ENCODE assay signal across 8 mouse cellular contexts in genomic region chr11:68623871-68624258, GRCm38 (mm10). TPM values are rescaled to one million over a fixed set of nuclear protein-coding genes. Genes with fewer than 3 reads are reported as not detected.
DNase-seq lines count a peak whose midpoint lies in the region; ATAC-seq and TF ChIP-seq lines count a peak whose summit lies in the region.

No protein-coding gene starts in this region.

- peak overlapping the region; percentile 86 for H3K27ac ChIP-seq in kidney, postnatal 0 days
- no peak overlapping the region for H3K27ac ChIP-seq in forebrain, embryonic 13.5 days
- H3K27ac ChIP-seq in limb, embryonic 10.5 days, result peak overlapping the region; percentile 75
- H3K27ac ChIP-seq in neural tube, embryonic 14.5 days (ENCODE audit: low read depth, low read length), result no peak overlapping the region

- H3K9me3 ChIP-seq in kidney, postnatal 0 days (replicated peaks; ENCODE audit: low read length), result no peaks in the 10 kb centered on the region
- no peaks in the 10 kb centered on the region for H3K9me3 ChIP-seq in forebrain, embryonic 13.5 days (replicated peaks)
- H3K9me3 ChIP-seq in limb, embryonic 10.5 days (replicated peaks), result no peaks in the 10 kb centered on the region
- no peaks in the 10 kb centered on the region for H3K9me3 ChIP-seq in neural tube, embryonic 14.5 days (ENCODE audit: control insufficient read depth, low read length)

- WGBS in kidney, postnatal 0 days, result 3% methylated on average over 5 of the region's 5 CpGs
- 5% methylated on average over 5 of the region's 5 CpGs for WGBS in forebrain, embryonic 13.5 days
- WGBS in limb, embryonic 10.5 days, result 1% methylated on average over 5 of the region's 5 CpGs
- 5% methylated on average over 5 of the region's 5 CpGs for WGBS in neural tube, embryonic 14.5 days

- DNase-seq in kidney, postnatal 0 days (ENCODE audit: low spot score), result no peak
- DNase-seq in kidney, adult 18-20 months, result no peak
- no peak for DNase-seq in limb, embryonic 10.5 days (ENCODE audit: low spot score)
- DNase-seq in frontal cortex, postnatal 14 days (ENCODE audit: low spot score in 2 of 2), result no peak
- no peak for DNase-seq in left cerebral cortex, adult 18-20 months (ENCODE audit: low spot score in 2 of 2)
- no peak for DNase-seq in cerebellum, adult 11-12 months

- peak overlapping the region; percentile 51 for H3K4me2 ChIP-seq in kidney, postnatal 0 days (ENCODE audit: low read length)
- H3K4me2 ChIP-seq in forebrain, embryonic 13.5 days, result peak overlapping the region; percentile 53
- H3K4me2 ChIP-seq in neural tube, embryonic 14.5 days (ENCODE audit: low read depth, low read length), result peak overlapping the region; percentile 42

- H3K9ac ChIP-seq in kidney, postnatal 0 days (ENCODE audit: low read depth, low read length), result no peak overlapping the region
- H3K9ac ChIP-seq in forebrain, embryonic 13.5 days, result 0 out of 2 replicates have a peak overlapping the region, but pooled peaks have one; percentile 40
- peak overlapping the region; percentile 25; the same call in 1 of the 2 replicates for H3K9ac ChIP-seq in neural tube, embryonic 14.5 days (replicated peaks; ENCODE audit: low read depth, low read length)

- H3K4me3 ChIP-seq in kidney, postnatal 0 days (replicated peaks; ENCODE audit: low read depth, low read length), result peak overlapping the region; percentile 11
- H3K4me3 ChIP-seq in forebrain, embryonic 13.5 days, result peak overlapping the region; percentile 26
- peak overlapping the region; percentile 50 for H3K4me3 ChIP-seq in limb, embryonic 10.5 days
- peak overlapping the region; percentile 22 for H3K4me3 ChIP-seq in neural tube, embryonic 14.5 days (ENCODE audit: low read depth, low read length)

- peaks cover 15% of the 10 kb centered on the region; the same call in 1 of the 2 replicates for H3K4me1 ChIP-seq in kidney, postnatal 0 days (replicated peaks; ENCODE audit: insufficient read depth, low read length)
- H3K4me1 ChIP-seq in forebrain, embryonic 13.5 days, result peaks cover 14% of the 10 kb centered on the region
- peaks cover 26% of the 10 kb centered on the region for H3K4me1 ChIP-seq in limb, embryonic 10.5 days
- H3K4me1 ChIP-seq in neural tube, embryonic 14.5 days (ENCODE audit: control insufficient read depth, insufficient read depth, low read length), result no peaks in the 10 kb centered on the region

- H3K27me3 ChIP-seq in kidney, postnatal 0 days (ENCODE audit: insufficient read depth, low read length), result no peaks in the 10 kb centered on the region
- no peaks in the 10 kb centered on the region for H3K27me3 ChIP-seq in forebrain, embryonic 13.5 days
- H3K27me3 ChIP-seq in limb, embryonic 10.5 days (ENCODE audit: low read depth, poor library complexity, severe bottlenecking), result no peaks in the 10 kb centered on the region
- no peaks in the 10 kb centered on the region for H3K27me3 ChIP-seq in neural tube, embryonic 14.5 days (ENCODE audit: control insufficient read depth, insufficient read depth, low read length)

- H3K36me3 ChIP-seq in kidney, postnatal 0 days (ENCODE audit: insufficient read depth, low read length), result no peaks in the 10 kb centered on the region
- no peaks in the 10 kb centered on the region for H3K36me3 ChIP-seq in forebrain, embryonic 13.5 days (ENCODE audit: poor library complexity, severe bottlenecking)
- H3K36me3 ChIP-seq in limb, embryonic 10.5 days, result no peaks in the 10 kb centered on the region
- H3K36me3 ChIP-seq in neural tube, embryonic 14.5 days (ENCODE audit: control insufficient read depth, insufficient read depth, low read length), result no peaks in the 10 kb centered on the region

- TF ChIP-seq CTCF in kidney, postnatal 0 days (IDR thresholded peaks at IDR 0.05; ENCODE audit: low read depth), result no peak

- ATAC-seq in kidney, postnatal 0 days (replicated peaks; ENCODE audit: low FRiP score, low read depth), result peak; percentile 38; the same call in 1 of the 2 replicates
- ATAC-seq in forebrain, embryonic 13.5 days, result no peak
- no peak for ATAC-seq in neural tube, embryonic 14.5 days (ENCODE audit: low read depth)

RNA-seq across cellular contexts. Expression of gene Ccdc42, which starts 37.0 kb away (rescaled TPM):
- polyA plus RNA-seq in kidney, postnatal 0 days (2015; fragmentation: Nextera tagmentation; extraction: Ambion mirVana), result 2.9 and 3.0 TPM in 2 replicates
- 0.16 TPM in 1 of 2 replicates, not detected in the other for polyA plus RNA-seq in forebrain, embryonic 13.5 days (2015; fragmentation: Nextera tagmentation; extraction: Ambion mirVana)
- polyA plus RNA-seq in limb, embryonic 10.5 days (2016; fragmentation: Nextera tagmentation; extraction: Ambion mirVana), result 0.64 and 0.89 TPM in 2 replicates
- polyA plus RNA-seq in neural tube, embryonic 14.5 days (2014; fragmentation: Nextera tagmentation; extraction: Ambion mirVana), result not detected in 2 replicates
- 1 to 10 TPM in 1 of 2 experiments, under 1 TPM in 1; 0.60 to 1.8 TPM for total RNA-seq in left cerebral cortex, adult 18-20 months (2021)

Comparison
In these comparisons a context has a peak if more than half of its experiments do, and no peak if none do; other contexts are left out.
1. H3K27ac ChIP-seq: peak in kidney, postnatal 0 days (single experiment) and limb, embryonic 10.5 days (single experiment); none in forebrain, embryonic 13.5 days (single experiment) and neural tube, embryonic 14.5 days (single experiment).
2. Peak in every context shown above with its lines, with median percentiles within 50 percentile points of each other: H3K4me2 ChIP-seq and H3K4me3 ChIP-seq.